Mouse (Mus musculus) thymus, adult 2 months (tissue): ENCODE data around the gene Clta. TPM values are rescaled to one million over a fixed set of nuclear protein-coding genes. Genes with fewer than 3 reads are reported as not detected.
"Not testable (repeated sequence)": the region's sequence is repeated elsewhere in the genome, so short reads cannot be mapped to it uniquely, and the experiment has no call there.

Source experiments
- DNase-seq: peaks from one replicate; pipeline ENCODE4 v3.0.0; 2021
- H3K27ac ChIP-seq: fragments of 200-500 bp; 2 replicates; pipeline ENCODE4 v1.5.1; 2012; ENCODE audit warnings: low read length, control low read depth; ENCODE audit not compliant: control insufficient read depth, insufficient read depth
- H3K27me3 ChIP-seq: fragments of 200-500 bp; 2 replicates; pipeline ENCODE4 v1.6.1; 2012; ENCODE audit warnings: mild to moderate bottlenecking, low read length, moderate library complexity, mixed read lengths; ENCODE audit not compliant: control insufficient read depth, insufficient read depth
- H3K36me3 ChIP-seq: fragments of 200-500 bp; 2 replicates; pipeline ENCODE4 v1.6.1; 2012; ENCODE audit warnings: mild to moderate bottlenecking, low read length, moderate library complexity; ENCODE audit not compliant: control insufficient read depth, insufficient read depth
- H3K4me1 ChIP-seq: fragments of 200-500 bp; replicated peaks from 2 replicates; pipeline ENCODE4 v1.6.1; 2012; ENCODE audit warnings: low read length; ENCODE audit not compliant: control insufficient read depth, insufficient read depth
- H3K4me3 ChIP-seq: fragments of 200-500 bp; 2 replicates; pipeline ENCODE4 v1.5.1; 2012; ENCODE audit warnings: mild to moderate bottlenecking, low read length, control low read depth, moderate library complexity; ENCODE audit not compliant: control insufficient read depth, insufficient read depth
- CTCF ChIP-seq: fragments of 200-500 bp; IDR thresholded peaks from 2 replicates; pipeline ENCODE4 v1.5.1; 2012; ENCODE audit warnings: mild to moderate bottlenecking, control low read depth, low read length, moderate library complexity, borderline replicate concordance; ENCODE audit not compliant: control insufficient read depth, poor library complexity, insufficient read depth; ENCODE audit errors: extremely low read depth
- POLR2A ChIP-seq: fragments of 200-500 bp; IDR thresholded peaks from 2 replicates; pipeline ENCODE4 v1.6.1; 2012; ENCODE audit warnings: mild to moderate bottlenecking, low read length, control low read depth, moderate library complexity; ENCODE audit not compliant: control insufficient read depth, poor library complexity, insufficient read depth; ENCODE audit errors: extremely low read depth
- WGBS: fragments of 180-500 bp; shearing (Covaris S2); methylation state at CpG from one replicate; pipeline ENCODE4 v1.1.7; 2018; 5-methylcytosine and 5-hydroxymethylcytosine counted together
- polyA plus RNA-seq: library from polyadenylated mRNA; depleted of rRNA; stranded (reverse); fragments of >200 nt; gene quantifications from 2 replicates; pipeline ENCODE4 v1.2.3, GENCODE M21; 2012

The Clta gene
- polyA plus RNA-seq, 1 experiment, result 184 TPM

- H3K4me1 ChIP-seq, result 0 out of 2 replicates have a peak, but pooled peaks cover under 1% of the 10 kb centered on the region
- WGBS, result 96% methylated on average over 15 of the region's 15 CpGs
- DNase-seq, result no peak
- TF ChIP-seq POLR2A (no peak), CTCF (no peak)
- peaks cover 71% of the 10 kb centered on the region for H3K36me3 ChIP-seq
- no peaks in the 10 kb centered on the region for H3K27me3 ChIP-seq
- no peak overlapping the region for H3K27ac ChIP-seq
- no peak overlapping the region for H3K4me3 ChIP-seq
These were observed 25.4 kb downstream of the Clta start for GRCm38 (mm10) chr4:44029661-44030066.

DNA sequence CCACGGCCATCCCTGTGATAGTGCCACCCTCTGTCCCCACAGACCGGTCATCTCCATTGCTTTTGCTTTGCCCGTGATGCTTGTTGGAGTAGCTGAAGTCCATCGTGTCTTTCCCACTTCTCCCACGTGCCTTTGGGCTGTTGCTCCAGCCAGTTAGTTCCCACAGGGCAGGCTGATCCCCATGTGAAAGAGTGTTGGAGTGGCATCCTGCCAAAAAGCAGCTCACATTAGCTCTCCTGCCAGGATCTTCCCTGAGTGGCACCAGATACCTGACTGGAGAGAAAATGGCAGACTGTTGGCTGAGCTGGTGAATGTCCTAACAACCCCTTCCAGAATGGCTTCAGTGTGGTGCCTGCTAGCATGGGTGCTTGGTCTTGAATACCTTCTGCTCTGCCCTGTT is 27.3 kb downstream of the Clta start:
- no peak for TF ChIP-seq CTCF
- TF ChIP-seq POLR2A, result no peak
- no peak for DNase-seq
- H3K27me3 ChIP-seq, result no peaks in the 10 kb centered on the region
- no peak overlapping the region for H3K4me3 ChIP-seq
- no peak overlapping the region for H3K27ac ChIP-seq
- H3K36me3 ChIP-seq, result peaks cover 56% of the 10 kb centered on the region
- WGBS, result 95% methylated on average over 5 of the region's 5 CpGs
- H3K4me1 ChIP-seq, result peaks cover 6% of the 10 kb centered on the region; the same call in 1 of the 2 replicates

DNA sequence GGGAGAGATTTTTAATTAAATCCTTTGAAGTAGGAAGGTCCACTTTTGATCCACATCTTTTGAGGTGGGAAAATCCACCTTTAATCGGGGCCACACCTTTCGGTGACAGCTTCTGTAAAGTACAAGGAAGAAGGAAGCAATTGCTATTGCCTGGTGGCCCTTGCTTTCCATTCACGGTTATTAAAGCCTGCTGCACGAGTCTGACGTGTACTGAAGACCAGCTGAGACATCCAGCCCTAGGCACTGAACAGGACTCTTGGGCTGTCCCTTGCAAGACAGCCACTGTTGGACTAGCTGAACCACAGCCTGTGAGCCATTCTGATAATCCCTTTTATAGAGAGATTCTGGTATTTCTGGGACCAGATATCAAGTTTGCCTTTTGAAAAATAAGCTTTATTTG is 32.2 kb downstream of the Clta start:
- no peaks in the 10 kb centered on the region for H3K27me3 ChIP-seq
- DNase-seq, result no peak
- TF ChIP-seq CTCF, result no peak
- H3K27ac ChIP-seq, result no peak overlapping the region
- H3K4me3 ChIP-seq, result no peak overlapping the region
- WGBS, result 93% methylated on average over 5 of the region's 5 CpGs
- H3K4me1 ChIP-seq, result peaks cover 6% of the 10 kb centered on the region; the same call in 1 of the 2 replicates
- peaks cover 31% of the 10 kb centered on the region for H3K36me3 ChIP-seq

DNA sequence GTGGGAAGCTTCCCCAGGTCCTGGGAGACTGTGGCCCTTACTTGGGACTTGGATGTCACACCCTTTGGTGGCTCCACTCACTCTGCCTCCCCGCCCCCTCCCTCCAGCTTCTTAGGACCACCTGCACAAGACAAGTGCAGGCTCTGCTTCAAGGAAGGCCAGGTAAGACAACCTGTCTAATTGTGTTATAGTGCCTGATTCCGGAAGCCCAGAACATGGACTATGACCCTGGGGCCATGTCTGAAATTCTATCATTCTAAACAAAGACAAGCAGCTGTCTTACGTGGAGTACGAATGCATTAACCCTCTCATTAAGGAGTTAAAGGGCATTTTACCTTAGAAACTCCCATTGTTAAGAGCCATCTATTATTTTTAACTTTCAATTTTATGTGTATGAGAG is 36.5 kb downstream of the Clta start:
- Histone ChIP-seq H3K27ac (no peak overlapping the region), H3K4me1 (peaks cover 7% of the 10 kb centered on the region), H3K4me3 (no peak overlapping the region), H3K36me3 (peaks cover 33% of the 10 kb centered on the region), H3K27me3 (no peaks in the 10 kb centered on the region)
- WGBS, result 98% methylated on average over 4 of the region's 4 CpGs
- TF ChIP-seq POLR2A, result no peak
- TF ChIP-seq CTCF, result no peak
- DNase-seq, result no peak

- WGBS, result 96% methylated on average over 5 of the region's 5 CpGs
- peaks cover 33% of the 10 kb centered on the region for H3K36me3 ChIP-seq
- no peak overlapping the region for H3K27ac ChIP-seq
- H3K4me1 ChIP-seq, result peaks cover 7% of the 10 kb centered on the region
- no peaks in the 10 kb centered on the region for H3K27me3 ChIP-seq
- DNase-seq, result no peak
- TF ChIP-seq POLR2A (no peak), CTCF (no peak)
- H3K4me3 ChIP-seq, result no peak overlapping the region
These were observed 38.2 kb downstream of the Clta start for GRCm38 (mm10) chr4:44042429-44042828.

- not testable (repeated sequence) for DNase-seq, H3K4me3 ChIP-seq, H3K27ac ChIP-seq, H3K27me3 ChIP-seq, H3K4me1 ChIP-seq
- 100% methylated on average over 4 of the region's 4 CpGs for WGBS
- peaks cover 33% of the 10 kb centered on the region for H3K36me3 ChIP-seq
These were observed 38.9 kb downstream of the Clta start for GRCm38 (mm10) chr4:44043182-44043581.

DNA sequence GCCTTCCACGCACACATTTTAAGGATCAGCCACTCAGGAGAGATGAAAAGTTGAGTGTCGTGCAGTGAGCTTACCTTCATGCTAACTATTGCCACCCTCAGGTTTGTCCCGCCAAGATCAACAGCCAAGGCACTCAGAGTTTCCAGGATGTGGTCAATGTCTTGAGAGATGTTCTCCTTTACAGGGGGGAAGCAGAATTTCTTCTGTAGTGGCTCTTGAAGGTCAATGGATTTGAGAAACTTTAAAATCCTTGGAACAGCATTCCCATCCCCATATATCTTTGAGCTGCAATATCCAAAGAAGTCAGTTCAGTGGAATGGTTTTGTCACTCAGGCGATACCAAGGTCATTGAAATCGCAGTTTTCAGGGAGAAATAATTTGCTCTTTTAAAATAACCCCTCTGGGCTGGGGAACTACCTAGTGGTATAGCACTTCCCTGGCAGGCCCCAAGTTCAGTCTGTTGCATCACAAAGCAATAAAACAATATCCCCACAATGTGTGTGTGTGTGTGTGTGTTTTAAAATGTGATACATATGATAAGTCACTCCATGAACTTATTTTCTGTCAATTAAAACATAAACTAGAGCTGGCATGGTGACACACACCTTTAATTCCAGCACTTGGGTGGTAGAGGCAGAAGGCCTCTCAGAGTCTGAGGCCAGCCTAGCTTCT is 40.6 kb downstream of the Clta start:
- TF ChIP-seq CTCF, result no peak
- TF ChIP-seq POLR2A, result no peak
- Histone ChIP-seq H3K36me3 (peaks cover 30% of the 10 kb centered on the region), H3K27ac (no peak overlapping the region), H3K27me3 (no peaks in the 10 kb centered on the region), H3K4me1 (peaks cover 7% of the 10 kb centered on the region), H3K4me3 (no peak overlapping the region)
- WGBS, result 66% methylated on average over 5 of the region's 5 CpGs
- DNase-seq, result no peak
